Mouse (Mus musculus): Measurements from ENCODE around the gene Opcml. TPM values are rescaled to one million over a fixed set of nuclear protein-coding genes. Genes with fewer than 3 reads are reported as not detected.

Gene Opcml
- polyA plus RNA-seq, 1 experiment, result 0.02 TPM

DNA sequence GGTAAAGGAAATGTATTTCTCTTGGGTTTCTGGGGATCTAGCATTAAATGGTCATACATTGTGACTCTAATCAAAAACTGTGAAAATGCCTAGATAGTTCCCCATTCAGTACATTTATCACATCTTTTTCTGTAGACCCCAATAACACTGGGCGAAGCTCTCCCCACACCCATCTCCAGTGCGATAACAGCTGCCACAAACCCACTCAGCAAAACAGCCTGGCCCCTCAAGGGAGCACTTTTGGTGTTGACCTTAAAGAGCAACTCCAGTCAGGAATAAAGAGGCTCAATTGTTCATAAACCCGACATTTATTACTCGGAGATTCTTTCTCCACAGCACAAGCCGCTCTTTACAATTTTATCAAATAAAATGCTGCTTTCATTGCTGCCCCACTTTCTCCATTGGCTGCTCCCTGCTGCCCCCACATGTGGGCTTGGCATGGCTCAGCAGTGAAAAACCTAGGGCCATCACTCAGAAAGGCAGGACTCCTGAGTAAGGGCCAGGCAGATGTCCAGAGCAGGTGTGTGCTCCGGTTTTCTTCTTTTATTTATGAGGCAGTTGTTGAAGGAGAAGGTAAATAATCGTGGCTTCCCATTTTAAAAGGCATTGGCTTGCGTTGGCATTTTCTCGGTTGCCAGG is 781.7 kb downstream of the Opcml start:
- H3K4me3 ChIP-seq (ENCODE audit: extremely low read depth, insufficient read depth, insufficient read length), result no peak overlapping the region
- H3K27ac ChIP-seq (ENCODE audit: insufficient read depth, low read length), result no peak overlapping the region
- 88% methylated on average over 9 of the region's 9 CpGs for WGBS
- no peaks in the 10 kb centered on the region for H3K4me1 ChIP-seq (ENCODE audit: control insufficient read depth, insufficient read depth, insufficient read length)
- DNase-seq (ENCODE audit: low read depth in 1 of 2, low spot score in 2 of 2), result no peak
- H3K27me3 ChIP-seq (ENCODE audit: control insufficient read depth, insufficient read depth, low read length), result no peaks in the 10 kb centered on the region
- TF ChIP-seq POLR2A (IDR thresholded peaks at IDR 0.05; ENCODE audit: low read depth, low read length) (no peak), CTCF (IDR thresholded peaks at IDR 0.05; ENCODE audit: extremely low read depth, insufficient read depth, insufficient read length, insufficient replicate concordance) (no peak)
- H3K36me3 ChIP-seq (ENCODE audit: control insufficient read depth, insufficient read depth, low read length), result no peaks in the 10 kb centered on the region

- Histone ChIP-seq H3K36me3 (ENCODE audit: control insufficient read depth, insufficient read depth, low read length) (no peaks in the 10 kb centered on the region), H3K27ac (ENCODE audit: insufficient read depth, low read length) (no peak overlapping the region), H3K4me1 (ENCODE audit: control insufficient read depth, insufficient read depth, insufficient read length) (no peaks in the 10 kb centered on the region), H3K27me3 (ENCODE audit: control insufficient read depth, insufficient read depth, low read length) (no peaks in the 10 kb centered on the region), H3K4me3 (ENCODE audit: extremely low read depth, insufficient read depth, insufficient read length) (no peak overlapping the region)
- TF ChIP-seq CTCF (IDR thresholded peaks at IDR 0.05; ENCODE audit: extremely low read depth, insufficient read depth, insufficient read length, insufficient replicate concordance), result no peak
- no peak for TF ChIP-seq POLR2A (IDR thresholded peaks at IDR 0.05; ENCODE audit: low read depth, low read length)
- no peak for DNase-seq (ENCODE audit: low read depth in 1 of 2, low spot score in 2 of 2)
Observed at GRCm38 (mm10) chr9:28578730-28579129, 788.2 kb downstream of the Opcml start.

GRCm38 (mm10) chr9:28587253-28587652 is 796.7 kb downstream of the Opcml start:
- Histone ChIP-seq H3K36me3 (ENCODE audit: control insufficient read depth, insufficient read depth, low read length) (no peaks in the 10 kb centered on the region), H3K27ac (ENCODE audit: insufficient read depth, low read length) (no peak overlapping the region), H3K4me1 (ENCODE audit: control insufficient read depth, insufficient read depth, insufficient read length) (no peaks in the 10 kb centered on the region), H3K27me3 (ENCODE audit: control insufficient read depth, insufficient read depth, low read length) (no peaks in the 10 kb centered on the region), H3K4me3 (ENCODE audit: extremely low read depth, insufficient read depth, insufficient read length) (no peak overlapping the region)
- WGBS, result 78% methylated on average over 3 of the region's 3 CpGs
- no peak for DNase-seq (ENCODE audit: low read depth in 1 of 2, low spot score in 2 of 2)
- no peak for TF ChIP-seq POLR2A (IDR thresholded peaks at IDR 0.05; ENCODE audit: low read depth, low read length)
- no peak for TF ChIP-seq CTCF (IDR thresholded peaks at IDR 0.05; ENCODE audit: extremely low read depth, insufficient read depth, insufficient read length, insufficient replicate concordance)

GRCm38 (mm10) chr9:28587857-28588388 is 797.3 kb downstream of the Opcml start:
- Histone ChIP-seq H3K27ac (ENCODE audit: insufficient read depth, low read length) (no peak overlapping the region), H3K36me3 (ENCODE audit: control insufficient read depth, insufficient read depth, low read length) (no peaks in the 10 kb centered on the region), H3K27me3 (ENCODE audit: control insufficient read depth, insufficient read depth, low read length) (no peaks in the 10 kb centered on the region), H3K4me1 (ENCODE audit: control insufficient read depth, insufficient read depth, insufficient read length) (no peaks in the 10 kb centered on the region), H3K4me3 (ENCODE audit: extremely low read depth, insufficient read depth, insufficient read length) (no peak overlapping the region)
- WGBS, result 89% methylated on average over 4 of the region's 4 CpGs
- no peak for DNase-seq (ENCODE audit: low read depth in 1 of 2, low spot score in 2 of 2)
- TF ChIP-seq CTCF (IDR thresholded peaks at IDR 0.05; ENCODE audit: extremely low read depth, insufficient read depth, insufficient read length, insufficient replicate concordance), result no peak

- WGBS, result 88% methylated on average over 1 of the region's 1 CpGs
Observed at GRCm38 (mm10) chr9:28588488-28588887, 797.9 kb downstream of the Opcml start.

DNA sequence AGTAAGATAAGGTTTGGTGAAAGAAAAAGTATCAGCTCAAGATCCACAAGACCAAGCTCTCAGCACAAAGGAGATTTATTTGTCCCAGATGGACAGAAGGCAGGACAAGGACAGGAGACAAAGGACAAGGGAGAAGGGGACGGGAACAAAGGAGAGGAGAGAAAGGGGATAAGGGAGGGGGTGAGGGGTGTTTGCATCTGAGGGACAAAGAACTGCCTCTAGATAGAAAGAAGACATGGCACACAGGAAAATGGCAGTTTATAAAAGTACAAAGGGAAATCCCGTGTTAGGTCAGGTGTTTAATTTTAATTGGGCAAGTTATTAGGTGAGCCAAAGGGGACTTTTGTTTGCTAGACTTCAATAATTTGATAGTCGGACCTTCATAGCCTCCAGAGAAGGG is 801.6 kb downstream of the Opcml start:
- DNase-seq (ENCODE audit: low read depth in 1 of 2, low spot score in 2 of 2), result no peak
- Histone ChIP-seq H3K27me3 (ENCODE audit: control insufficient read depth, insufficient read depth, low read length) (no peaks in the 10 kb centered on the region), H3K27ac (ENCODE audit: insufficient read depth, low read length) (no peak overlapping the region), H3K4me1 (ENCODE audit: control insufficient read depth, insufficient read depth, insufficient read length) (no peaks in the 10 kb centered on the region), H3K4me3 (ENCODE audit: extremely low read depth, insufficient read depth, insufficient read length) (no peak overlapping the region), H3K36me3 (ENCODE audit: control insufficient read depth, insufficient read depth, low read length) (no peaks in the 10 kb centered on the region)
- WGBS, result 72% methylated on average over 3 of the region's 3 CpGs
- TF ChIP-seq POLR2A (IDR thresholded peaks at IDR 0.05; ENCODE audit: low read depth, low read length) (no peak), CTCF (IDR thresholded peaks at IDR 0.05; ENCODE audit: extremely low read depth, insufficient read depth, insufficient read length, insufficient replicate concordance) (no peak)

More at GRCm38 (mm10) chr9:28588488-28588887, 797.9 kb downstream of the Opcml start:
- no peak for DNase-seq (ENCODE audit: low read depth in 1 of 2, low spot score in 2 of 2)
- TF ChIP-seq CTCF (IDR thresholded peaks at IDR 0.05; ENCODE audit: extremely low read depth, insufficient read depth, insufficient read length, insufficient replicate concordance) (no peak), POLR2A (IDR thresholded peaks at IDR 0.05; ENCODE audit: low read depth, low read length) (no peak)
- no peaks in the 10 kb centered on the region for H3K36me3 ChIP-seq (ENCODE audit: control insufficient read depth, insufficient read depth, low read length)
- H3K27me3 ChIP-seq (ENCODE audit: control insufficient read depth, insufficient read depth, low read length), result no peaks in the 10 kb centered on the region
- H3K4me3 ChIP-seq (ENCODE audit: extremely low read depth, insufficient read depth, insufficient read length), result no peak overlapping the region
- H3K27ac ChIP-seq (ENCODE audit: insufficient read depth, low read length), result no peak overlapping the region
- H3K4me1 ChIP-seq (ENCODE audit: control insufficient read depth, insufficient read depth, insufficient read length), result no peaks in the 10 kb centered on the region

DNA sequence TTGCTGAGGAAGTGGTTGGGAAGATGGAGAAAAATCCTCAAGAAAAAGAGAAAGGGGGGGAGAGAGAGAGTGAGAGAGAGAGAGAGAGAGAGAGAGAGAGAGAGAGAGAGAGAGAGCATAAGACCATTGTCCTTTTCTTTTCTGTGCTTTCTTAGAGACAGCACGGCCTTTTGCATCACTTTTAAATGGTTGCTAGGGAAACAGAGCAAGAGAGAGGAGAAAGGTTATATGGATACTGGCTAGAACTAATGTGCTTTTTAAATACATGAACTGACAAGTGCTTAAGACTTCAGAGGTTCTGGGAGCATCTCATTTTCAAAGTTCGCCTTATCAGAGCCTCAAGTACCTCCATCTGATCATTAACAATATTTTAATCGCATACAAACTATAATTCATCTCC is 804.5 kb downstream of the Opcml start:
- WGBS, result 89% methylated on average over 3 of the region's 3 CpGs
- no peak for TF ChIP-seq CTCF (IDR thresholded peaks at IDR 0.05; ENCODE audit: extremely low read depth, insufficient read depth, insufficient read length, insufficient replicate concordance)
- TF ChIP-seq POLR2A (IDR thresholded peaks at IDR 0.05; ENCODE audit: low read depth, low read length), result no peak
- DNase-seq (ENCODE audit: low read depth in 1 of 2, low spot score in 2 of 2), result no peak

More for the DNA sequence above, 804.5 kb downstream of the Opcml start:
- no peak overlapping the region for H3K4me3 ChIP-seq (ENCODE audit: extremely low read depth, insufficient read depth, insufficient read length)
- H3K4me1 ChIP-seq (ENCODE audit: control insufficient read depth, insufficient read depth, insufficient read length), result no peaks in the 10 kb centered on the region
- H3K36me3 ChIP-seq (ENCODE audit: control insufficient read depth, insufficient read depth, low read length), result no peaks in the 10 kb centered on the region
- H3K27ac ChIP-seq (ENCODE audit: insufficient read depth, low read length), result no peak overlapping the region
- no peaks in the 10 kb centered on the region for H3K27me3 ChIP-seq (ENCODE audit: control insufficient read depth, insufficient read depth, low read length)

All from spleen, adult 2 months (tissue).